Mouse (Mus musculus) urinary bladder, adult 2 months (tissue): Measurements from ENCODE around the gene Pcsk1n. TPM values are rescaled to one million over a fixed set of nuclear protein-coding genes. Genes with fewer than 3 reads are reported as not detected.
"Not testable (repeated sequence)": the region's sequence is repeated elsewhere in the genome, so short reads cannot be mapped to it uniquely, and the experiment has no call there.

Experiments used
- DNase-seq: peaks from one replicate; pipeline ENCODE4 v3.0.0; 2022; ENCODE audit warnings: low spot score
- polyA plus RNA-seq: library from polyadenylated mRNA; depleted of rRNA; stranded (reverse); fragments of >200 nt; gene quantifications from 2 replicates; pipeline ENCODE4 v1.2.3, GENCODE M21; 2012; rRNA removed

Gene Pcsk1n
- polyA plus RNA-seq = 0.51 and 0.66 TPM in 2 replicates

DNA sequence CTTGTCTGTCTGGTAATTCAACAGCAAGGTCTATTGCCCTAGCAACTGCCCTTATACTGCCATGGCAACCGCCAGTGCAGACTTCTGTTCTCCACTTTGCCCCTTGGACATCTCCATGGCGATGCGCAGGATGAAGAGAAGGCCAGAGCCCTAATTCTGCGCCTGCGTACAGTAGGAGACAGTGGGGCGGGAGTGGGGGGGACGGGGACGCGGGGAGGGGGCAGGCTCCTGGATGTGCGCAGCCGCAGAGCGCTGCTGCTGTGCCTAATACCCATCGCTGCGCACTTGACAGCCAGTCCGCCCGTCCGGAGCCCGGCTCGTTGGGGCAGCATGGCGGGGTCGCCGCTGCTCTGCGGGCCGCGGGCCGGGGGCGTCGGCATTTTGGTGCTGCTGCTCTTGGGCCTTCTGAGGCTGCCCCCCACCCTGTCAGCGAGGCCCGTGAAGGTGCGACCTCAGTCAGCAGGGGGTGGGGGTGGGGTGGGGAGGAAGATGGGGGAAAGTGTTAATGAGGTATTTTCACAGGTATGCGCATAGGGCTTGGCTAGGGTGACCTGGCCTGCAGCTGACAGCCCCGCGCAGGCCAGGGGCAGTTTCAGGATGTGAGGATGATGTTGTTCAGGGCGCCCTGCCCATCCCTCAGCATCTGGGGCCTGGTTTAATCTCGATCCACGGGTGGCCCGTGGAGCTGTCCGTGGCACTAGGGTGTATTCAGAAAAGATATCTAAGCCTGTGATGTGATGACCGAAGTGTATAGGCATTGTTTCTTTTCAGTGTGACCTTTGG lies at the start of gene Pcsk1n:
TSS of gene Pcsk1n (plus strand) at position 222 of the 783 bp plus-strand sequence.
- DNase-seq = no peak

DNA sequence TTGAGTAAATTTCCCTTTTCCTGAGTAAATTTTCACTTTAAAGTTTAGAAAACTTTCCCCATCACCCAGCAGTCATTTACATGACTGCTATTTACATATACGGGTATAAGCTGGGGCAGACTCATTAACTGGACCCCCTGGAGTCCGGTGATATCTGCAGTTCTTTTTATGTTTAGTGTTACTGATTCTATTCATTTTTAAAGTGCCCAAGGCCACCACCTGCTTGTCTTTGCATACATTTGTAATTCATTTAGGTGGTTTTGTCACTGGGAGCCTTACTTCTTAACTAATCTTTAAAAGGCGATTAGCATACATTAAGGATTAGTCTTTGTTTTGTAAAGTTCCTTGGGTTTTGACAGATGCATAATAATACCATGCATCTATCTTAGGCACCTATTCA lies 49.8 kb upstream of the Pcsk1n start:
- DNase-seq = no peak

DNA sequence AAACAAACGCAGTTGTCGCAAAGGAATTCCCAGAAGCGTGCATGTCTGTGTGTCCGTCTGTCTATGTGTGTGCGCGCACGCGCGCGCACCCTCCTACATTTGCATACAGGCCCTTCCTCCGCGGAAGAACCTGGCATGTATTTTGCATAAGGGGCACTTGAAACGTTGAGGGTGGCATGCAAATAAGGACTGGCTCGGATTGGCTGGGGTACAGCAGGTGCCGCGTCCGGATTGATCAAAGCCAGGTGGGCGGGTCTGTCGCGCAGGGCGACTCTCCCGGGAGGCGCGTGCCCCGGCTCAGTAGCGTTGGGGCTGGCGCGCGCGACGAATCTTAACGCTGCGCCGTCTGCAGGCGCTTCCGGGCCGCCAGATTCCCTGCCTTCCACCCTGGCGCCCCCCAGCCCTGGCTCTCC lies 41.6 kb upstream of the Pcsk1n start, which contains the start of gene Pim2:
TSS of gene Pim2 (plus strand) at position 256 of the 413 bp plus-strand sequence.
- peak; percentile 49 for DNase-seq

DNA sequence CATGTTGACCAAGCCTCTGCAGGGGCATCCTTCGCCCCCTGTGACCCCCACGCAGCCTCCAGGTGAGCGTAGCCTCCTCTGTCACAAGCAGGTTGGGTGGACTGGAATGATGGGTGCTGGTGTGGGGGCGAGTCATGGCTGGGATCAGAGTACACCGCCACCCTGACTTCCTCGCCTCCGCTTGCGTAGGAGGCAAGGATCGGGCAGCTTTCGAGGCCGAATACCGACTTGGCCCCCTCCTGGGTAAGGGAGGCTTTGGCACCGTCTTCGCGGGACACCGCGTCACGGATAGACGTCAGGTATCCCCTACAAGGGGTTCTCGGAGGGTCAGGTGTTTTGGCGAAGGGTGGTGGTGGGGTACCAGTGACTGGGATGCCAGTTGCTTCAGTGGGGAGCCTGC lies 41.1 kb upstream of the Pcsk1n start:
- no peak for DNase-seq

DNA sequence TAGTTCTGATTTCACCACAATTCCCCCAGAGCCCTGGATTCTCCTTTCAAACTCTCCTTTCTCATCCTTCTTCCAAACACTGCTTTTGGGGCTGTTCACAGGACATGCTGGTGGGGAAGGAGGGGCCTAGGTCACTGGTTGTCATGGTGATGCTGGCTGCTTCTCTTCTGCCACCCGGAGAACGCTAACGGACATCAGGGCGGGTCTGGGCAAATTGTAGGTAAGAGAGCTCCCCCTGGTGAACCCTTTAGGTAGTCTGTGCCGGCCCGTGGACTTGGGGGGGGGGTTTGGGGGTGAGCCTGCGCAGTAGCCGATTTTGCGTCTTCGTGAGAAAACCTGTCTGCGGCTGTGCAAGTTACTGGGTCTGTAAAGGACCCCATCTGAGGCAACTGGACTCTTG lies 39.8 kb upstream of the Pcsk1n start:
- no peak for DNase-seq

DNA sequence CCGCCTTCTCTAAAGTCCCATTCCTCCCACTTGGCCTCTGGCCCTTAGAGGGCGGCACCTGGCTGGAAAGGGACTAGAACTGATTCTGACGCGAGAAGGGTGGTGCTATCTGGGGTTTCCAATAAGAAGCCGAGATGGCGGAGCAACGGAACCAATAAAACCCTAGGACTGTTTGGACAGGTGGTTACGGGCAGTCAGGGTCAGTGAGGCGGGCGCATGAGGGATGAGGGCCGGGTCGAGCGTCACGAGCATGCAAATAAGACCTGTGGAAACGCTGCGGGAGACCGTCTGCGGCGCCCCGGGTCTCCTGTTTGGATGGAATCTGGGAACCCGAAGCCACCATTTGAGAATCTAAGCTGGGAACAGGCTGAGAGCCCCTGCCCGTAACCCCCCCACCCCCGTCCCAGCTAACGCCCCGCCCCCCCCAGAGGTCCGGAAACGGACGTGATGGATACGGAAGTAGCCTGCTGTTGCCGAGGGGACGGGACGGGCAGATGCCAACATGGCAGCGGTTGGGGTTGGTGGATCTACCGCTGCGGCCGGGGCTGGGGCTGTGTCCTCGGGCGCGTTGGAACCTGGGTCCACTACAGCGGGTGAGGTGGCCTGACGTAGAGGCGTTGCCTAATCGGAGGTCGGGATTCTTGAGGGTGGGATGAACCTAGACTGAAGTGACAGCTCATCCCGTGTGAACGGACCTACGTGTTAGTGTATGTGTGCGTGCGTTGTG lies 35.6 kb upstream of the Pcsk1n start, which contains the start of gene Slc35a2:
TSS of gene Slc35a2 (plus strand) at position 188 of the 727 bp plus-strand sequence.
- peak; percentile 58 for DNase-seq

DNA sequence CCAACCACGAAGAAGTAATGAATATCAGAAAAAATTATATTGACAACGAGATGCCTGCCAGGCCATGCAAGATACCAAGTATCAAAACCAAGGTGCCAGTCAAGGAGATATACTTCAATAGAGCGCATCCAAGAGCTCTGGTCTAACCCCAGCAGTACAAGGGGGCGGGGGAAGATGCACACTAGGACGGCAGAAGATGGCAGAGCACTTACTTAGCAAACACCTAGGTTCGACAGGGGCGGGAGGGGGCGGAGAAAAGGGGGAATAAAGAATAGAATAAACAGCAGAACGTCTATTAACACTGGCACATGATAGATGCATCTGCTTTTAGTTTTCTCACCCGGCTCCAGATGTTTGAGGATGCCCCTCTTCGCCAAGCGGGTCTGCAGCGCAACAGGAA lies 21.4 kb upstream of the Pcsk1n start:
- DNase-seq = no peak

DNA sequence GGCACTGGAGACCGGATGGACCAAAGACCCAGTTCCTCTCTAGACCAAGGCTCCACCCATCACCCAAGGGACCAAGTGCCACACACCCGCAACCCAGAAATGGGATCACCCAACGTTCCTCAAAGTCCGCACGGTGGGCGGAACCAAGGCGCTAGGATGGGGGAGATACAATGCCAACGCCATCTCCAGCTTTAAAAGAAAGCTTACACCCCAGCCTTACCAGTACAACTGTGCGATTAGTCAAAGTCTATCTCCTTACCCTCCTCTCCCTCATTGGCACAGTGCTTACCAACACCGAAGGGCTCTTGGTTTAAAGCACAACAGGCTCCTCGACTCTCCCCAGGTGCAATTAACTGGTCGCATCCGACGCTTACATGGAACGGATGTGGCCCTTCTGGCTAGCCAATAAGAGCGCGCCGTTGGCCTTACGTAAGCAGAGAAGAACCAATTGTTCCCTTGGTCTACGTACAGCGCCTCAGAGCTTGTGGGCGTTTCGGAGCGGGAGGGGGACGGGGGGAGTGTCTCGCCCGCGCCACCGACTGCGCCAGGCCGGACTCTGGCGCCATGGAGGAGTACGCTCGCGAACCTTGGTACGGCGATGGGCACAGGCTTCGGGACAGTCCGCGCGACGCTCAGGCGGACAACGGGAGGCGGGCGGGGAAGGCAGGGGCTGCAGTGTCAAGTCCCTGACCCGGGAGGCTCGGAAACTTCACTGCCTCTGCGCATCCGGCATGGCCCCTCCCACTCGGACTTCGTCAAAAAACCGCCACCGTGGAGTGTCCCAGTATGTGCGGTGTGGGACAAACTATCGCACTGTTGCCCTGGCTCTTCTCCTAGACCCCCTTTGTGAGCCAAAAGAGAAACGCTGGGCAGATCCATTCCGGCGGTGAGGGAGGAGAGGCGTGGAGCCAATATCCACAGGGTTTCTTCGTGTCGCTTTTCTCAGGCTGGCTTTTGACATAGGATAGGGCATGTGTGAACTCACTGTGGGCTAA lies 20.4 kb upstream of the Pcsk1n start, which contains the start of the genes Pqbp1 and Timm17b:
TSS of gene Pqbp1 (minus strand) at position 390 of the 995 bp plus-strand sequence.
TSS of gene Timm17b (plus strand) at position 478 of the 995 bp plus-strand sequence.
- DNase-seq = peak; percentile 54

DNA sequence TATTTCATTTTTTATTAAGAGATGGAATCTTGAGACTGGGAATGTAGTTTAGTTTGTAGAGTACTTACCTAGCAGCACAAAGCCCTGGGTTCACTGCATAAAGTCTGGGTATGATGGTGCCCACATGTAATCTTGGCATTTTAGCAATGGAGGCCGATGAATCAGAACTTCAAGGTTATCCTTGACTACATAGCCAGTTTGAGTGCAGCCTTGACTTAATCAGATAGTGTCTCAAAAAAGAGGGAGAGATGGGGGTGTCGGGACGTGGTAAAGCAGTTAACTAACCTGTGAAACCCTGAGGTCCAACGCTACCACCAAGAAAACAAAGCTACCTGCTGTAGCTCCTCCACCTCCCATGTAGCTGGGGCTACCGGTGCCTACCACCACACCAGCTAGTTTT lies 15.2 kb upstream of the Pcsk1n start:
- DNase-seq = no peak

DNA sequence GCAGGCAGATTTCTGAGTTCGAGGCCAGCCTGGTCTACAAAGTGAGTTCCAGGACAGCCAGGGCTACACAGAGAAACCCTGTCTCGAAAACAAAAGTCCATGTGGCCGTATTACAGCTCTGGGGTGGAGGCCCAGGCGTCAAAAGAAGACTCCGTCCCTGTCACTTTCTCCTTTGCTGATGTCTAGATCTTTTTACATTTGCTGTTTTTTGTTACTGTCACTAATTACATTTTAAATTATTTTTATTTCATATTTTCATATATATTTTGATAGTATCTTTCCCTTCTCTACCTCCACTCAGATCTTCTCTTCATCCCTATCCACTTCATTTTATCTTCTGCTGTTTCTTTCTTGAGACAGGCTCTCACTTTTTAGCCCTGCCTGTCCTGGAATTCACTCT lies 11.9 kb upstream of the Pcsk1n start, which contains the start of gene Gm10491:
TSS of gene Gm10491 (minus strand) at position 101 of the 400 bp plus-strand sequence.
- no peak for DNase-seq

DNA sequence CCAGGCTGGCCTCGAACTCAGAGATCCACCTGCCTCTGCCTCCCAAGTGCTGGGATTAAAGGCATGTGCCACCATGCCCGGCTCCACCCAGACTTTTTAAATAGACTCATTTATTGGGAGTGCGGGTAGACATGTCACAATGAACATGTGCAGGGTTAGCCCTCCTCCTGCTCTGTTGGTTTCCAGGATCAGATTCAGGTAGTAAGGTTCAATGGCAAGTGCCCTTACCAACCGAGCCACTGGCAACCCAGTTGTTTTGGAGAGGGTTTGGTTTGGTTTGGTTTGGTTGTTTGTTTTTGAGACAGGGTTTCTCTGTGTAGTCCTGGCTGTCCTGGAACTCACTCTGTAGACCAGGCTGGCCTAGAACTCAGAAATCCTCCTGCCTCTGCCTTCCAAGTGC lies 10.4 kb upstream of the Pcsk1n start, which contains the start of gene Gm10490:
TSS of gene Gm10490 (plus strand) at position 301 of the 400 bp plus-strand sequence.
- not testable (repeated sequence) for DNase-seq

DNA sequence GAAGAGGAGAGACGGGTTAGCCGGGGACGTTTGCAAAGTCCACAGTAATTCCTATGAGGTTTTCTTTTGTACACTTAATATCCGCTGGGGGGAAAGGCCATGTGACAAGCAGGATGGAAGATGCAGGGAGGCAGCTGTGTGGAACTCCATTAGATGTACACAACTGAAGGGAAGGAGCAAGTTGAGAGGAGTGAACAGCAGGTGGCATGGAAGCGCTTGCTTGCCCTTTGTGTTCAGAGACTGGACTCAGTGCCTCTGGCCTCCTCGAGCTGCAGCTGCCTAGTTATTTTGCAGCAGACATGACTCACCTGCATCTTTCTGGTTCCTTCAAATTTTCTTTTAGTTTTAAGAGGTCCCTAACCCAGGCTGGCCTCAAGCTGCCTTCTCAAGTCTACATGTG lies 9.1 kb upstream of the Pcsk1n start:
- DNase-seq = no peak

DNA sequence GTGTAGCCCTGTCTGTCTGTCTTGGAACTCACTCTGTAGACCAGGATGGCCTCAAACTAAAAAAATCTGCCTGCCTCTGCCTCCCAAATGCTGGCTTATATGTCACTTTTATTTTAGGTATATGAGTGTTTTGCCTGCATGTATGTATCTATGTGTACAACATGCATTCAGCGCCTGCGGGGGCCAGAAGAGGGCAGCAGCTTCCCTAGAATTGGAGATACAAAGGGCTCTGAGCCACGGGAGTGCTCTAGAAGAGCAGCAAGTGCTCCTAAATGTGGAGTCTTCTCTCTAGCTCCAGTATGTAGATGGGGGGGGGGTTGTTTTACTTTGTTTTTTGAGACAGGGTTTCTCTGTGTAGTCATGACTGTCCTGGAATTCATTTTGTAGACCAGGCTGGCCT lies 4.0 kb upstream of the Pcsk1n start:
- not testable (repeated sequence) for DNase-seq

DNA sequence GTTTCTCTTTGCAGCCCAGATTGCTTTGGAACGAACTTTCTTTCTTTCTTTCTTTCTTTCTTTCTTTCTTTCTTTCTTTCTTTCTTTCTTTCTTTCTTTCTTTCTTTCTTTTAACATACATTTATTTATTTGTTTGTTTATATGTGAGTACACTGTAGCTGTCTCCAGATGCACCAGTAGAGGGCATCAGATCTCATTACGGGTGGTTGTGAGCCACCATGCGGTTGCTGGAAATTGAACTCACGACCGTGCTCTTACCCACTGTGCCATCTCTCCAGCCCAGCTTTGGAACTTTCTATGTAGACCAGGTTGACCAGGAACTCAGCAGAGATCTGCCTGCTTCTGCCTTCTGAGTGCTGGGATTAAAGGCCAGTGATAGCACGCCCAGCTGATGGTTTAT lies 1.7 kb upstream of the Pcsk1n start:
- DNase-seq = not testable (repeated sequence)

DNA sequence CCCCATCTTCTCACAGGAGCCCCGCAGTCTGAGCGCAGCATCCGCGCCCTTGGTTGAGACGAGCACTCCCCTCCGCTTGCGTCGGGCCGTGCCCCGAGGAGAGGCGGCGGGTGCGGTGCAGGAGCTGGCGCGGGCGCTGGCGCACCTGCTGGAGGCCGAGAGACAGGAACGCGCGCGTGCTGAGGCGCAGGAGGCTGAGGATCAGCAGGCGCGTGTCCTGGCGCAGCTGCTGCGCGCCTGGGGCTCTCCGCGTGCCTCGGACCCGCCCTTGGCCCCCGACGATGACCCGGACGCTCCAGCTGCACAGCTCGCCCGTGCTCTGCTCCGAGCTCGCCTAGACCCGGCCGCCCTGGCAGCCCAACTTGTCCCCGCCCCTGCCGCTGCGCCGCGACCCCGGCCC lies 2.4 kb downstream of the Pcsk1n start:
- no peak for DNase-seq

DNA sequence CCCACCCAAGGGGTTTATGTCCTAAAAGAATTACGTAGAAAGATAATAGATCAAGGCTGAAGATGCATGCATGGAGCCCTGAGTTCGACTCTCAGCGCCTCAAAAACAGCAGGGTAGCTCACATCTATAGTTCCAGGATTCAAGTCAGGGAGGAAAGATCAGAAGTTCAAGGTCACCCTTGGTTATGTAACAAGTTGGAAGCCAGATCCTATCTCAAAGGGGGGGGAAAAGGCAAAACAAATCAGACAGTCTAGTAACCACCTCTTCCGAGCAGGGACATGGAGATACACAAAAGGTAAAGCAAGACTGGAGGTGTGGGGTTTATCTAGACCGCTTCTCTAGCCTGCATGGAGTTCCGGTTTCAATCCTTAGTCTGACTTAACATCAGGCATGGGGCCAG lies 6.6 kb downstream of the Pcsk1n start:
- DNase-seq = no peak

DNA sequence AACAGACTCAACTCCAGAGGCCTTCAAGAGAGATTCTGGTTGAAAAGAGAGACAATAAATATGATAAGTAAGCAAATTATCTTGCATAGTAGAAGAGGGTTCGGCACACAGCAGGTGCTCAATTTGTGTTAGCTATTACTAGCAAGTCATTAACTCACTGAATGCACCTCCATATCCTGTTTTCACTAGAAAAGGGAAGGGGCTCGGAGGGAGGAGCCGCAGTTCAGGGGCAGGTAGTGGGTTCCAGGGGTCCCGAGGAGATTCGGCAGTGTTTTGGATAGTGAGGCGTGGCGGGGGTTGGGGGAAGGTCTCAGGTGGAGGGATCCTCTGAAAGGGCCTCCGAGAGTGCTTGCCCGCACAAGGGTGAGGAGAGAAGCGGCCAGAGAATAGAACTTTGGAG lies 7.5 kb downstream of the Pcsk1n start:
- DNase-seq = no peak

DNA sequence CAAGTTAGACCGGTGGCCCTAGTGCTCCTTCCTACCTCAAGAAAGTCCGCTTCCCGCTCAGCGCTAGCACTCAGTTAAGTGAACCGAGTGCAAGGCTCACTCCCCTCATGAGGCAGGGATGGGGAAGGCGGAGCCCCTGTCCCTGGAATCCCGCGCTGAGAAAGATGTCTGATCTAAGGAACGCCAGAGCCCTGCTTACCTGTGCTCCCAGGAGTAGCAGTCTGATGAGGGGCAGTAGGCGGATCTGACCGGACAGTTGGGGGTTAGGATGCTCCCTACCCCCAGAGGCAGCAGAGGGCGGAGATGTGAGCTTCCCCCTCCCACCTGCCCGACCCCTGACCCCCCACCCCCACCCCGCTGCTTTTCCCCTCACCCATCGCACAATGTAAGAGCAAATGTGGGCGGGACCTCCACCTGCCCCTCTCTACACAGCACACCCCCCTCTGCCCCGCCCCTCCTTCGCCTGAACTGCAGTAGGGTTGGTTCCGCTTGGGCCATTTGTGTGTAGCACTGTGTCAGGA lies 8.7 kb downstream of the Pcsk1n start, which contains the start of gene Eras:
TSS of gene Eras (minus strand) at position 338 of the 521 bp plus-strand sequence.
- no peak for DNase-seq

DNA sequence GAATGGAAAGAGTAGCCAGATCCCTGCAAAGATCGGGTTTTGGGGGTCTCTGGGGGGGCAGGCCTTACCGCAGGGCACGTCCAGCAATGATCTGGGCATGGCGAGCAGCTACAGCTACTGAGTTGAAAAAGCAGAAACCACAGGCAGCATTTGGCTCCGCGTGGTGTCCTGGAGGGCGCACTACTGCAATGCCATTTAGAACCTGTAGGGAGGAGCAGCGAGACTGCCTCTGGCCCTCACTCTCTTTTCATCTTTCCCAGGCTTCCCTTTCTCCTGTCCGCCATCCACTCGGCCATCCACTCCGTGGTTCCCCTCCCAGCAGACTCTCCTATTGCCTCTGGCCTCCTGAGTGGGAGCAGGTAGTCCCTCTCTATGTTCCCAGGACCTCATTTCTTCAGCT lies 17.3 kb downstream of the Pcsk1n start:
- no peak for DNase-seq

DNA sequence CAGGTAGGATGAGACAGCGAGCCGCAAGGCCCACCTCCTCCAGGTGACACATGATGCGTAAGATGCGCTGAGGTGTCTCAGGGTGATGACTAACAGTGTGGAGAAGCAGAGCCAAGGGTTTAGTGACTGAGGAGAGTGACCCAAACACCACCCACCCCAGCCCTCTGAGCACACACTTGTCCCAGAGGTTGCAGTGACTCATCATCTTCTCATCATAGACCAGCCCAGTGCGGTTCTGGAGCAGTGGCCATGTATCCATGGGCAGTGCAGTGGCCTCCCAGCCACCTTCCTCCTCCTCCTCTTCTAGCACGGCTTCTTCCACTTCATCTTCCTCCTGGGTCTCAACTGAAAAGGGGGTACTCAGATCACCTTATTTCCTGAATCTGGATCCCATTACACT lies 18.0 kb downstream of the Pcsk1n start:
- no peak for DNase-seq

DNA sequence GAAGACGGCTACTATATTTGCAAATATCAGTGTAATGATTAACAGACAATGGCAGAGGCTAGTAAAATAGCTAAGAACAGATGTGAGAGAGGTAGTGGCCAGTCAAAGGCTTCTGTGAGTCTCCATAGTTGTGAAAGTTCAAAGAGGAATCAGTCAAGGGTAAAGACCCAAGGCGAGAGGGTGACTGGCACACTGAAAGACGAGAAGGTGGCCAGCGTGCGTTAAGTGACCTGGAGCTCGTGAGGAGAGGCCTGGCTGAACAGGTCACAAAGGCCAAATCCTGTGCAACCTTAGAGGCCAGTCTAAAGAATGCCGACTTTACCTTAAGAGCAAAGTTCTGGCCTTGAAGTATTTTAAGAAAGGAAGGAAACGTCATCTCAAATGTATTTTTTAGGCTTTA lies 26.0 kb downstream of the Pcsk1n start:
- no peak for DNase-seq
